Mouse (Mus musculus): ENCODE measurements at regions not wholly inside any gene's neighbourhood (a gene's known extent, or its start where the extent isn't known, plus 50 kb on each side); places are given as distances from the start of the nearest gene placed in this dataset.
A peak's percentile ranks its signal among the peaks of the same experiment; 100 is the strongest.

GRCm38 (mm10) chr15:96521125-96521455, 60.4 kb upstream of the Scaf11 start:
- no peak for DNase-seq (ENCODE audit: low spot score)

DNA sequence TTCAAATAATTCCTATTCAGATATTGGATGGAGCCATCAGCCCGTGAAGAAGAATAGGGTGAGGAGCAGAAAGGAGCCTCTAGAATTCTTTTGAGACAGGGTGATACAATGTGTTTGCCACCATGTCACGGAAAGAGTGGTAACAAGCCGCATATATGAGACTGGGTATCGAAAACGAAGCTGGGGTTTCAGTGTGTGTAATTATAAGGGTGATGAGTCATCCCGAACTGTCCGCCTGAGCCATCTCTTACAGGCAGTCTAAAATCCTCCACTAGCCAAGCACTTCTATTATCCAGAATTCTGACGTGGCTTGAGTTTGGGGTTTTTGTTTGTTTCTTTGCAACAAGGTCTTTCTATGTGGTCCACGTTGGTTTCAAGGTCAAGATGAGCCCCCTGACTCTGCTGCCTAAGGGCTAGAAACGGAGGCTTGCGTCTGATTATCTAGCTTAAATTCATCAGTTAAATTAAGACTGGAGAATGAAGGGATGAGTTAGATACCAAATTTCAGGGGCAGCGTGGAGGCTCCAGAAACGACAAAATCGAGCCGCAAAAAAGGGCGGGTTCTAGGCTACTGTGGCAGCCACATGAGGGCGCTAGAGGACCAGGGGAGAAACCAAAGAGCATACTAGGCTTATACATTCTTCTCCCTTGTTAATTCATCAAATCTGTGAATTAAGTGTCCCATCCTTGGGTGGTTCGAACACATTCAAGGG, 59.9 kb upstream of the Scaf11 start:
- DNase-seq (ENCODE audit: low spot score), result peak; percentile 54

- no peak for DNase-seq (ENCODE audit: low spot score)
Observed at GRCm38 (mm10) chr15:96518156-96518555, 57.5 kb upstream of the Scaf11 start.

DNA sequence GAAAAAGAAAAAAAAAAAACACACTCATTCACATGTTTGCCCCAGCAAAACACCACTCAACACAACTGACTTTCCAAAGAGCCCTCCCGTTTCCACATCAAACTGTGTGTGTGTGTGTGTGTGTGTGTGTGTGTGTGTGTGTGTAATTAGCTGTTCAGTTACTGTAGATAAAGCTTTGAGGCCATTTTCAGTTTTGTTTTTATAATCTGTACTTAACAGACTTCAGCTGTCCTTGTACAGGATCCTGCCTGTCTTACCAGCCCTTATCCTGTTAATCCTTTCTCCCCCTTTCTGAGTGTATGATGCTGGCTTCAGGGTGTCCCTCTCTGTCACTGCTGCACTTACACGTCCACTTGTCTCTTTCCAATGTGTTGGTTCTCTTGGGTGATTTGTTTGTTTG, 55.0 kb upstream of the Scaf11 start:
- no peak for DNase-seq (ENCODE audit: low spot score)

GRCm38 (mm10) chr15:96512636-96513035, 52.0 kb upstream of the Scaf11 start:
- DNase-seq (ENCODE audit: low spot score), result no peak
